Mouse (Mus musculus): ENCODE measurements around the gene Fstl4. TPM values are rescaled to one million over a fixed set of nuclear protein-coding genes. Genes with fewer than 3 reads are reported as not detected.

Fstl4 gene
- polyA plus RNA-seq, 1 experiment, result 0.05 TPM

GRCm38 (mm10) chr11:53058557-53058956 is 294.1 kb downstream of the Fstl4 start:
- DNase-seq, result no peak
- TF ChIP-seq POLR2A (IDR thresholded peaks at IDR 0.05; ENCODE audit: low read depth, low read length) (no peak), CTCF (conservative IDR thresholded peaks at IDR 0.05; ENCODE audit: insufficient read depth, insufficient read length, low read depth, low read length) (no peak)
- H3K4me1 ChIP-seq (ENCODE audit: control insufficient read depth, insufficient read depth, low read length), result no peaks in the 10 kb centered on the region
- H3K36me3 ChIP-seq (ENCODE audit: control insufficient read depth, insufficient read depth, low read length), result no peaks in the 10 kb centered on the region
- H3K27ac ChIP-seq (ENCODE audit: insufficient read depth, low read depth, low read length), result no peak overlapping the region
- H3K4me3 ChIP-seq (ENCODE audit: insufficient read depth, low read depth, low read length), result no peak overlapping the region
- WGBS, result 7% methylated on average over 7 of the region's 7 CpGs
- H3K27me3 ChIP-seq (replicated peaks; ENCODE audit: control insufficient read depth, insufficient read depth, low read length), result no peaks in the 10 kb centered on the region

GRCm38 (mm10) chr11:53067699-53068478 is 303.5 kb downstream of the Fstl4 start:
- no peaks in the 10 kb centered on the region for H3K36me3 ChIP-seq (ENCODE audit: control insufficient read depth, insufficient read depth, low read length)
- DNase-seq, result no peak
- H3K27ac ChIP-seq (ENCODE audit: insufficient read depth, low read depth, low read length), result no peak overlapping the region
- 68% methylated on average over 14 of the region's 14 CpGs for WGBS
- H3K27me3 ChIP-seq (replicated peaks; ENCODE audit: control insufficient read depth, insufficient read depth, low read length), result no peaks in the 10 kb centered on the region
- H3K4me1 ChIP-seq (ENCODE audit: control insufficient read depth, insufficient read depth, low read length), result no peaks in the 10 kb centered on the region
- TF ChIP-seq POLR2A (IDR thresholded peaks at IDR 0.05; ENCODE audit: low read depth, low read length), result no peak
- no peak overlapping the region for H3K4me3 ChIP-seq (ENCODE audit: insufficient read depth, low read depth, low read length)

GRCm38 (mm10) chr11:53068479-53069065 is 304.1 kb downstream of the Fstl4 start:
- Histone ChIP-seq H3K36me3 (ENCODE audit: control insufficient read depth, insufficient read depth, low read length) (no peaks in the 10 kb centered on the region), H3K4me3 (ENCODE audit: insufficient read depth, low read depth, low read length) (no peak overlapping the region), H3K4me1 (ENCODE audit: control insufficient read depth, insufficient read depth, low read length) (no peaks in the 10 kb centered on the region), H3K27ac (ENCODE audit: insufficient read depth, low read depth, low read length) (no peak overlapping the region), H3K27me3 (replicated peaks; ENCODE audit: control insufficient read depth, insufficient read depth, low read length) (no peaks in the 10 kb centered on the region)
- TF ChIP-seq CTCF (conservative IDR thresholded peaks at IDR 0.05; ENCODE audit: insufficient read depth, insufficient read length, low read depth, low read length), result no peak
- TF ChIP-seq POLR2A (IDR thresholded peaks at IDR 0.05; ENCODE audit: low read depth, low read length), result no peak
- DNase-seq, result no peak
- 65% methylated on average over 16 of the region's 16 CpGs for WGBS

- 50% methylated on average over 6 of the region's 6 CpGs for WGBS
- TF ChIP-seq POLR2A (IDR thresholded peaks at IDR 0.05; ENCODE audit: low read depth, low read length) (no peak), CTCF (conservative IDR thresholded peaks at IDR 0.05; ENCODE audit: insufficient read depth, insufficient read length, low read depth, low read length) (no peak)
- DNase-seq, result no peak
These were observed 305.3 kb downstream of the Fstl4 start for GRCm38 (mm10) chr11:53069751-53070150.

GRCm38 (mm10) chr11:53071602-53072001 is 307.2 kb downstream of the Fstl4 start:
- Histone ChIP-seq H3K4me1 (ENCODE audit: control insufficient read depth, insufficient read depth, low read length) (no peaks in the 10 kb centered on the region), H3K36me3 (ENCODE audit: control insufficient read depth, insufficient read depth, low read length) (no peaks in the 10 kb centered on the region), H3K27ac (ENCODE audit: insufficient read depth, low read depth, low read length) (no peak overlapping the region), H3K4me3 (ENCODE audit: insufficient read depth, low read depth, low read length) (no peak overlapping the region), H3K27me3 (replicated peaks; ENCODE audit: control insufficient read depth, insufficient read depth, low read length) (no peaks in the 10 kb centered on the region)
- TF ChIP-seq POLR2A (IDR thresholded peaks at IDR 0.05; ENCODE audit: low read depth, low read length), result no peak
- no peak for TF ChIP-seq CTCF (conservative IDR thresholded peaks at IDR 0.05; ENCODE audit: insufficient read depth, insufficient read length, low read depth, low read length)
- 92% methylated on average over 1 of the region's 1 CpGs for WGBS
- DNase-seq, result no peak

More at GRCm38 (mm10) chr11:53069751-53070150, 305.3 kb downstream of the Fstl4 start:
- H3K27me3 ChIP-seq (replicated peaks; ENCODE audit: control insufficient read depth, insufficient read depth, low read length), result no peaks in the 10 kb centered on the region
- no peak overlapping the region for H3K27ac ChIP-seq (ENCODE audit: insufficient read depth, low read depth, low read length)
- H3K4me3 ChIP-seq (ENCODE audit: insufficient read depth, low read depth, low read length), result no peak overlapping the region
- H3K36me3 ChIP-seq (ENCODE audit: control insufficient read depth, insufficient read depth, low read length), result no peaks in the 10 kb centered on the region
- H3K4me1 ChIP-seq (ENCODE audit: control insufficient read depth, insufficient read depth, low read length), result no peaks in the 10 kb centered on the region

- H3K4me3 ChIP-seq (ENCODE audit: insufficient read depth, low read depth, low read length), result no peak overlapping the region
- no peaks in the 10 kb centered on the region for H3K4me1 ChIP-seq (ENCODE audit: control insufficient read depth, insufficient read depth, low read length)
- DNase-seq, result no peak
- no peaks in the 10 kb centered on the region for H3K36me3 ChIP-seq (ENCODE audit: control insufficient read depth, insufficient read depth, low read length)
- H3K27ac ChIP-seq (ENCODE audit: insufficient read depth, low read depth, low read length), result no peak overlapping the region
- 40% methylated on average over 7 of the region's 7 CpGs for WGBS
- TF ChIP-seq CTCF (conservative IDR thresholded peaks at IDR 0.05; ENCODE audit: insufficient read depth, insufficient read length, low read depth, low read length), result no peak
- H3K27me3 ChIP-seq (replicated peaks; ENCODE audit: control insufficient read depth, insufficient read depth, low read length), result no peaks in the 10 kb centered on the region
These were observed 313.2 kb downstream of the Fstl4 start for GRCm38 (mm10) chr11:53077641-53078040.

GRCm38 (mm10) chr11:53078419-53079334 is 314.2 kb downstream of the Fstl4 start:
- Histone ChIP-seq H3K27me3 (replicated peaks; ENCODE audit: control insufficient read depth, insufficient read depth, low read length) (no peaks in the 10 kb centered on the region), H3K36me3 (ENCODE audit: control insufficient read depth, insufficient read depth, low read length) (no peaks in the 10 kb centered on the region), H3K4me1 (ENCODE audit: control insufficient read depth, insufficient read depth, low read length) (no peaks in the 10 kb centered on the region), H3K4me3 (ENCODE audit: insufficient read depth, low read depth, low read length) (no peak overlapping the region), H3K27ac (ENCODE audit: insufficient read depth, low read depth, low read length) (no peak overlapping the region)
- no peak for TF ChIP-seq POLR2A (IDR thresholded peaks at IDR 0.05; ENCODE audit: low read depth, low read length)
- TF ChIP-seq CTCF (conservative IDR thresholded peaks at IDR 0.05; ENCODE audit: insufficient read depth, insufficient read length, low read depth, low read length), result no peak
- WGBS, result 57% methylated on average over 7 of the region's 7 CpGs
- DNase-seq, result no peak

All from kidney, adult 2 months (tissue).